Mouse (Mus musculus) lung, embryonic 16.5 days (tissue): ENCODE measurements at regions not wholly inside any gene's neighbourhood (a gene's known extent, or its start where the extent isn't known, plus 50 kb on each side); places are given as distances from the start of the nearest gene placed in this dataset.

Experiments
- ATAC-seq: fragments of 200-750 bp; cut with Nextera tagmentation; 2 replicates; pipeline ENCODE4 v1.8.0; 2017; ENCODE audit warnings: low read depth, mild to moderate bottlenecking, moderate library complexity
- H3K27ac ChIP-seq: fragments of 300-500 bp; sonication (generic); 2 replicates; pipeline ENCODE4 v1.5.1; 2014; ENCODE audit warnings: mild to moderate bottlenecking, control low read depth, low read length
- H3K27me3 ChIP-seq: fragments of 300-500 bp; sonication (generic); 2 replicates; pipeline ENCODE4 v1.6.1; 2014; ENCODE audit warnings: low read depth, low read length, mixed read lengths; ENCODE audit not compliant: control insufficient read depth, insufficient read depth
- H3K36me3 ChIP-seq: fragments of 300-500 bp; sonication (generic); 2 replicates; pipeline ENCODE4 v1.6.1; 2014; ENCODE audit warnings: low read length; ENCODE audit not compliant: control insufficient read depth, insufficient read depth
- H3K4me1 ChIP-seq: fragments of 300-500 bp; sonication (generic); replicated peaks from 2 replicates; pipeline ENCODE4 v1.6.1; 2014; ENCODE audit warnings: low read length, mixed read lengths; ENCODE audit not compliant: control insufficient read depth, insufficient read depth
- H3K4me2 ChIP-seq: fragments of 300-500 bp; sonication (generic); 2 replicates; pipeline ENCODE4 v1.6.1; 2014; ENCODE audit warnings: low read depth, low read length, control low read depth
- H3K4me3 ChIP-seq: fragments of 300-500 bp; sonication (generic); 2 replicates; pipeline ENCODE4 v1.5.1; 2014; ENCODE audit warnings: mild to moderate bottlenecking, low read length, control low read depth
- H3K9ac ChIP-seq: fragments of 300-500 bp; sonication (generic); 2 replicates; pipeline ENCODE4 v1.6.1; 2014; ENCODE audit warnings: low read length, control low read depth
- H3K9me3 ChIP-seq: fragments of 300-500 bp; sonication (generic); 2 replicates; pipeline ENCODE4 v1.6.1; 2016; ENCODE audit warnings: low read length; ENCODE audit not compliant: control insufficient read depth
- WGBS: fragments of 180-500 bp; shearing (Covaris S2); extraction: QIAGEN DNeasy Blood & Tissue Kit; methylation state at CpG from one replicate; pipeline ENCODE4 v1.1.7; 2014; 5-methylcytosine and 5-hydroxymethylcytosine counted together

DNA sequence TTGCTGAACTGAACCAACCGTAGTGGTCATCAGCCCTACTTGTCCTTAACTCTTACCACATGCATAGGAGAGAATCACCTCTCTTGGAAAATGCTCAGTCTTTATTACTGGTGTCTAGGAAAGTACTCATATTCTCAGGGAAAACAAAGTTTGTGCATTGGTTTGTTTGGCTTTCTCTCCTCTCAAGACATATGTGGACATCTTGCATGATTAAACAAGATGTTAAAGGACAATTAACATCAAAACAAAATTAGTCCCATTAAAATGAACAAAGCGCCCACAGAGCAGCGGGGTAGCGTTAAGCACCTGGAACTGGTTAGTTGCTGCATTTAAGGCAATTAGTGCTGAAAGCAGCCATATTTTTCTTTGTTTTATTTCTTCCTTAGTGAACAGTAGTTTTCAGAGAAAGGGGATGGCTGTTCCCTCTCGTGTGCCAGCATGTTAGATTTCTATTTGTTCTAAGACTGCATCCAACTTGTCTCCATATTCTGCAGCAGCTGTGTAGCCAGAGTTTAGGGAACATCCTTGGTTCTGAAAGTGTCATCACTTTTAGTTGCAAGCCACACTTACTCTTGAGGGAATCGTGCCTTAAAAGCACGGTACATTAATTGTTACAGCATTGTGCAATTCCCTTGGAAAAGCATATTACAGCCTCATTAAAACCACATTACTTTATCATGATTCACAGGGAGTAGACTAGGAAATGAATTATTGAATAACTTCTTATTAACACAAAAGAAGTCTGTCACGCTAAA is 137.7 kb downstream of the Ube2u start:
- no peak overlapping the region for H3K4me2 ChIP-seq
- WGBS, result 57% methylated on average over 8 of the region's 8 CpGs
- H3K27ac ChIP-seq, result no peak overlapping the region
- no peak overlapping the region for H3K9ac ChIP-seq
- H3K4me1 ChIP-seq, result no peaks in the 10 kb centered on the region
- ATAC-seq, result no peak
- no peaks in the 10 kb centered on the region for H3K27me3 ChIP-seq
- H3K36me3 ChIP-seq, result no peaks in the 10 kb centered on the region
- no peak overlapping the region for H3K4me3 ChIP-seq
- H3K9me3 ChIP-seq, result no peaks in the 10 kb centered on the region

DNA sequence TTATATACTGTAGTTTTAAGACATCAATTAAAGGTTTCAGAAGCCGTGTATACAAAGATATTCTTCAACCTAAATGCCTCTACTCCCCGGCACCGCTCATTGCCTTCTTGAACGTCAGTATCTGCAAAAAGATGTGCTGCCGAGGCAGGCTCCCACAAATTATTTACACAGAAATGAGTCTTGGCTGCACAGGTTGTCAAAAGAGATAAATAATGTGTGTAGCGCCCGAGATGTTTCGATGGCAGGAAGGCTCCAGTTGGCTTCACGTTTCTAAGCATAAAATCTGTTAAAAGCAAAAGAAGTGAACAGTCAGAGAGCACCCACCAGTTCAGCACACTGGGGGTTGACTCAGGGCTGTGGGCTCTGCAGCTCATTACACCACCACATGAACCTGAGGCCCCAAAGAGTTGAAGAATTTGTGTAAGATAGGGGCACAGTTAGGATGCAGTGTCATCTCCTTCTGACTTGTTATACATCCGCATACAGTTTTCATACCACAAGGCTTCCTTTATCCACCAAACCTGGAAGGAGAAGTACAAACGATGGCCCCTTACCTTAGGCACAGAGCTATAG is 138.4 kb downstream of the Ube2u start:
- ATAC-seq, result no peak
- H3K36me3 ChIP-seq, result no peaks in the 10 kb centered on the region

DNA sequence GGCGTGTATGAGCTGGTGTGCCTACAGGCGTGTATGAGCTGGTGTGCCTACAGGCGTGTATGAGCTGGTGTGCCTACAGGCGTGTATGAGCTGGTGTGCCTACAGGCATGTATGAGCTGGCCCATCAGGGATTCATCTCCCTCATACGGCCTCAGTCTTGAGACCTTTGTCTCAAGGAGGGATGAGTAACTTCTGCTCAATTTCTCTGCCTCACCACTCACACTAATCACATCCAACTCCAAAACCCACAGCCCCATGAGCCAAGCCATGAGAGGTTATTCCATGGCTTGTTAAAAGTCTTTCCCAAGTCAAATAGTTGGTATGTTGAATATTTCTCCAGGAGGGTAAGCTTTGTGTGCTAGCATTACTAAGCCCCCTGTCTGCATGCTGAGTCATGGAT is 146.0 kb downstream of the Ube2u start:
- H3K36me3 ChIP-seq, result no peaks in the 10 kb centered on the region
- no peak overlapping the region for H3K9ac ChIP-seq
- no peaks in the 10 kb centered on the region for H3K9me3 ChIP-seq
- H3K27ac ChIP-seq, result no peak overlapping the region
- no peak overlapping the region for H3K4me3 ChIP-seq
- ATAC-seq, result no peak
- H3K27me3 ChIP-seq, result no peaks in the 10 kb centered on the region; the same call in 1 of the 2 replicates
- no peaks in the 10 kb centered on the region for H3K4me1 ChIP-seq
- WGBS, result 78% methylated on average over 3 of the region's 5 CpGs
- no peak overlapping the region for H3K4me2 ChIP-seq

More for the DNA sequence above, 138.4 kb downstream of the Ube2u start:
- Histone ChIP-seq H3K27ac (no peak overlapping the region), H3K4me3 (no peak overlapping the region), H3K27me3 (no peaks in the 10 kb centered on the region), H3K4me2 (no peak overlapping the region), H3K9ac (no peak overlapping the region), H3K9me3 (no peaks in the 10 kb centered on the region), H3K4me1 (no peaks in the 10 kb centered on the region)
- WGBS, result 41% methylated on average over 11 of the region's 11 CpGs

DNA sequence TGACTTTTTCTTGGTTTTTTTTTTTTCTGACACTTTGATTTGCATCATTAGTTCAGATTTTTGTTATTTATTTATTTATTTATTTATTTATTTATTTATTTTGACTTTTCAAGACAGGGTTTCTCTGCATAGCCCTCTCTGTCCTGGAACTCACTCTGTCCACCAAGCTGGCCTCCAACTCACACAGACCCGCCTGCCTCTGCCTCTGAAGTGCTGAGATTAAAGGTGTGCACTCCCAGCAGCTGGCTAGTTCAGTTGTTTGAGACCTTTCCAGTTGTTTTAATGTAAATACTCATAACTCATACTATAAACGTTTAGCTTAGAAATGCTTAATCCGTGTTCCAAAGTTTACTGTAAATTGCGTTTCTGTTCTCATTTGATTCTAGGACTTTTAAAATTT is 147.9 kb downstream of the Ube2u start:
- Histone ChIP-seq H3K9me3 (no peaks in the 10 kb centered on the region), H3K9ac (no peak overlapping the region), H3K4me1 (no peaks in the 10 kb centered on the region), H3K27ac (no peak overlapping the region), H3K4me2 (no peak overlapping the region), H3K36me3 (no peaks in the 10 kb centered on the region), H3K4me3 (no peak overlapping the region), H3K27me3 (no peaks in the 10 kb centered on the region; the same call in 1 of the 2 replicates)
- 45% methylated on average over 4 of the region's 4 CpGs for WGBS
- no peak for ATAC-seq

DNA sequence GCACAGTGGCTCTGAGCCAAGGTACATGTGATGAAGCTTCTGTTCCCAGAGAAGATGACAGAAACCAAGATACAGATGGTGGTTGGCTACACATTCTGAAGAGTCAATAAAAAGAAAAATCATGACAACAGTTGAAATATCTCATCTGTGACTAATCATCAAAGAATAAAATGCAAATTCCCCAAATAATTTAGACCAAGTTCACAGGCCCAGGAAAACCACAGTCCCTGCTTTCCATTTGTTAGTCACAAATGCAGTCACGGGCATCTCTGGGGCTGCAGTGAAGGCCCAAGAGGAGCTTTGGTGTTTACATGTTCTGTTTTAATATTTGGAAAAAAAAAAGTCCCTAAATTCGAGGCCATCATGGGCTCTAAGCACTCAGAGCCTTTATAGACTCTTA is 142.1 kb upstream of the Cachd1 start:
- Histone ChIP-seq H3K27ac (no peak overlapping the region), H3K4me2 (no peak overlapping the region), H3K9ac (no peak overlapping the region), H3K4me3 (no peak overlapping the region), H3K4me1 (peaks cover 5% of the 10 kb centered on the region; the same call in 1 of the 2 replicates), H3K9me3 (no peaks in the 10 kb centered on the region), H3K27me3 (no peaks in the 10 kb centered on the region), H3K36me3 (no peaks in the 10 kb centered on the region)
- 16% methylated on average over 2 of the region's 2 CpGs for WGBS
- ATAC-seq, result no peak

DNA sequence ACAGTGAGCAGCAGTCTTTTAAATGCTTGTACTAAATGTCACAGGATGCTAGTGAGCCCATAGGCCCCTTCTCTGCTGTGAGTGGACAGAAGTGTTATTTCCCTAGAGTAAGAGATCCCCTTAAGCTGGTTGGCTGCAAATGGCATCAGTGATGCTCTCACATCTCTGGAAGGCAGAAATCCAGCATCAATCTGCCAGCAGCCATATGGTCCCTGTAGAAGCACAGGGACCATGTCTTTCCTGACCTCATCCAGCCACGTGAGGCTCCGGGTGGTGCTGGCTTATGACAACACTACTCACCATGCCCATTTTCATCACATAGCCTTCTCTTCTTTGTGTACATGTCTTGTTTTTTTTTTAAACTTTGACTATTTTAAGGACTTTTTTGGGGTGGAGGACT is 138.9 kb upstream of the Cachd1 start:
- WGBS, result 78% methylated on average over 2 of the region's 2 CpGs
- Histone ChIP-seq H3K9ac (no peak overlapping the region), H3K4me1 (peaks cover 5% of the 10 kb centered on the region; the same call in 1 of the 2 replicates), H3K4me2 (no peak overlapping the region), H3K4me3 (no peak overlapping the region), H3K27me3 (no peaks in the 10 kb centered on the region), H3K27ac (no peak overlapping the region), H3K9me3 (no peaks in the 10 kb centered on the region), H3K36me3 (no peaks in the 10 kb centered on the region)
- ATAC-seq, result no peak

DNA sequence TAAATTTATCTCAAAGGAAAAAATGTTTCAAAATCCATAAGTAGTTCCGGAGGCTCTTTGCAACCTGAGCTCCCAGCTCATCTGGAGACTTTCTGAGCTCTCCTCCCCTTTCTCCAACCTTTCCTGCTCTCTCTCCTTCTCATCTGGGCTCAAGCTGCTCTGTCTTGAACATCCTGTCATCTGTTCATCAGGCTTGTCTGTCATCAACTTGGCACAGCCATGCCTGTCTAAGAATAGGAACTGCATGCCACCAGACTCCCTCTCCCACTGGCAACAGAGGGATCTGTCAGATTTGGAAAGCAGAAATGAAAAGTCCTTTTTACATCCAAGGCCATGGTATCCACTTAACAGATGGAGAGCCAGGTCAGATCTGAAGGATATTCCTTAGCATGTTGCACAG is 115.3 kb upstream of the Cachd1 start:
- WGBS, result 43% methylated on average over 1 of the region's 1 CpGs
- H3K36me3 ChIP-seq, result no peaks in the 10 kb centered on the region
- H3K4me1 ChIP-seq, result no peaks in the 10 kb centered on the region
- H3K4me3 ChIP-seq, result no peak overlapping the region
- H3K4me2 ChIP-seq, result no peak overlapping the region
- no peak overlapping the region for H3K9ac ChIP-seq
- H3K27ac ChIP-seq, result no peak overlapping the region
- H3K27me3 ChIP-seq, result no peaks in the 10 kb centered on the region
- no peak for ATAC-seq
- H3K9me3 ChIP-seq, result no peaks in the 10 kb centered on the region

DNA sequence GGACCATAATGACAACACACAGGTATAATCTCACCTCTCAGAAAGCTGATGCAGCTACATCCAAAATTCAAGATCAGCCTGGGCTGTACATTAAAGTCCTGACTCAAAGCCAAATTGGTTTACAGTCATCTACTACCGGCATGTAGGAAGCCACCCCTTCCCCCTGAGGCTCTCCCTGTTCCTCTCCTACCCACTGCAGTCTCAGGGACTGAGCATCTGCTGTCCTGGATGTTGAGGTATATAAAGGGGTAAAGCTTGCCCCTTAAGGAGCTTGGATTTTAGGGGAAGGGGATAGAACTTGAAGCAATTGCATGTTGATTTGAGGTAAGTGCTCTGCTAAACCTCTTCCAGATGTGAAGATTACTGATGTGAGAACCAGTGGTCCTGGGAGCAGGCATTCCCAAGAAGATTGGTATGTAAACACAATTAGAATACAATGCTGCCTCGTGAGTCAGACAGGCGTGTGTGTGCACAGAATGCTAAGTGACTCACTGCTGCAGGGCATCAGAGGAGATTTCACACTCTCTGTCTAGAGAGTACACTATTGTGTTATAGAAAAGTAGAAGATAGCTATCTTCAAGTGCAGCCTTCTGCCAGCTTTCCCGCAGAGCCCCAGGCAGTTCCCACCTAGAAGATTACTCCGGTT is 111.7 kb upstream of the Cachd1 start:
- ATAC-seq, result no peak
- Histone ChIP-seq H3K36me3 (no peaks in the 10 kb centered on the region), H3K4me2 (no peak overlapping the region), H3K27me3 (no peaks in the 10 kb centered on the region), H3K9ac (no peak overlapping the region), H3K4me1 (no peaks in the 10 kb centered on the region), H3K9me3 (no peaks in the 10 kb centered on the region), H3K27ac (no peak overlapping the region), H3K4me3 (no peak overlapping the region)
- WGBS, result 24% methylated on average over 5 of the region's 5 CpGs

DNA sequence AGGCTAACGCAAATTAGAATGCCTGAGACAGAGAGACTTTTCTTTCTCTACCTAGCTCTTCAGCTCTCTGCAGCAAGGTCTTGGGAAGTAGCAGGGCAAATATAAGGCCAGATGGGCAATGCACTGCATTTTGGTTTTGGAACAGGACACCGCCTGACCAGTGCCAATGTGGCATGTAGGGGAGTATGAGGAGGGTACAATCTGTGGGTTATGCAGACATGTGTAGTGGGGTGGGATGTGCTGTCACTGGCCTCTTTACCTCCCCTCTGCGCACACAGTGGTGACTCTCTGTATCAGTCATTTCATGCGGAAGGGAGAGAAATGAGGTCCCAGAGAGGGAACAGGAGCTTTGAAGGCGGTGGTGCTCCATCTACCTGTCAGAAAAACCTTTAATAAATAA is 105.9 kb upstream of the Cachd1 start:
- Histone ChIP-seq H3K9me3 (no peaks in the 10 kb centered on the region), H3K36me3 (no peaks in the 10 kb centered on the region), H3K4me1 (no peaks in the 10 kb centered on the region), H3K27ac (no peak overlapping the region), H3K4me2 (no peak overlapping the region), H3K27me3 (no peaks in the 10 kb centered on the region), H3K4me3 (no peak overlapping the region), H3K9ac (no peak overlapping the region)
- ATAC-seq, result no peak
- WGBS, result 59% methylated on average over 5 of the region's 5 CpGs
